Mouse (Mus musculus) fat pad, adult 2 months (tissue): ENCODE results near the gene Pik3r1.

Experiments
- DNase-seq: peaks from one replicate; pipeline ENCODE4 v3.0.0-alpha.2; 2011; ENCODE audit warnings: low read depth, low spot score; ENCODE audit errors: extremely low read depth

The Pik3r1 gene

DNA sequence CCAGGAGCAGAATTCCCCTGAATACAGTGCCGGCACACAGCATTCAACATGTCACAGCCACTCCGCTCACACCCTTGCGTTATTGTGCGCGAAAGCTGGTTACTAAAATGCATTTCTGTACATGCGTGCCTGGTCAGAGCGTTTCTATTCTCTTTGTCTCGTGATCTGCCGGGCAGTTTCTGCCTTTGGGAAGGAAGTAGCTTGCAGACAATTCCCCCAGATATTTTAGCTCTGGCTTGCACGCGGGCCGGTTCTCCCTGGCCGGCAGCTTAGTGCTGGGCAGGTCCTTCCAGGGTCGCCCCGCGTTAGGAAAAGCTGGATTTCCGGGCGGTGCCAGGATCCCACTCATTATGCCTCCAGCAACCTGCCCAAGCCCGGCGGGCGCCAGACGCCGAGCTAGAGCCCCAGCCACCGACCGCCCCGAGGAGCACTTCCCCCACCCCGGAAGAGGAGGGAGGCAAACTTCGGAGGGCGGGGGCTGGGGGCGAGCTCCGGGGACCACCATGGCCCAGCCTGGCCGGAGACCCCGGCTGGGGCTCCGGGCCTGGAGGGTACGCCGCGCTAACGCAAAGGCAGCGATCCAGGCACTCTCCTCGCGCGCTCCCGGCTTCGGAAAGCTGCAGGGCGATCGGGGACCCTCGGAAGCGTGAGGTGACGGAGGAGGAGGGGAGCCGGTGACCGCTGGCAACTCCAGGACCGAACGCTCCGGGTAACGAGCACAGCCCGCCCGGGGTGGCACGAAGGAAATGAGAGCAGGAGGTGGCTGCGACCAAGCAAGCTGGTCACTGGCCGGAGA, 806 bp downstream of the Pik3r1 start:
- no peak for DNase-seq

GRCm38 (mm10) chr13:101766605-101767012, 1.4 kb downstream of the Pik3r1 start:
- DNase-seq, result no peak

- no peak for DNase-seq
Measured at GRCm38 (mm10) chr13:101765976-101766375, 2.0 kb downstream of the Pik3r1 start.

- no peak for DNase-seq
Measured at GRCm38 (mm10) chr13:101764111-101764510, 3.9 kb downstream of the Pik3r1 start.

- no peak for DNase-seq
Measured at GRCm38 (mm10) chr13:101763676-101764075, 4.3 kb downstream of the Pik3r1 start.

GRCm38 (mm10) chr13:101763149-101763548, 4.9 kb downstream of the Pik3r1 start:
- DNase-seq, result no peak

GRCm38 (mm10) chr13:101761617-101762016, 6.4 kb downstream of the Pik3r1 start:
- DNase-seq, result no peak

DNA sequence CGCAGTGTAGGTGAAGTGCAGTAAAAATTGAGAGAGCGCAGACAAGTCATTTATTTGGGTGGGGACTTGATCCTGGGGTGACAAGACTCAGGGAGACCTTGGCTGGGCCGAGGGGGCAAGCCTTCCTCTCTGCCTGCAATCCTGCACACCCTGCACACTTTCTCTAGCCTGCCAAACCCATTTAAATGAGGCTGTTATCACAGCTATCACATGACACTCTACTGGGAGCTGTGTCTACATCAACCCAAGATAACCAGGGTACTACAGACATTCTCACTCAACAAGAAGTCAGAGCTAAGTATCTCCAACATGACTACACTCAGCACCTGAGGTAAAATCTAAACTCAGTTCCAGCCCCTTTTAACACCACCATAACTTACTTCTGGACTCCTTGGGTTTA, 7.1 kb downstream of the Pik3r1 start:
- DNase-seq, result no peak

- no peak for DNase-seq
Measured at GRCm38 (mm10) chr13:101760001-101760687, 7.9 kb downstream of the Pik3r1 start.

DNA sequence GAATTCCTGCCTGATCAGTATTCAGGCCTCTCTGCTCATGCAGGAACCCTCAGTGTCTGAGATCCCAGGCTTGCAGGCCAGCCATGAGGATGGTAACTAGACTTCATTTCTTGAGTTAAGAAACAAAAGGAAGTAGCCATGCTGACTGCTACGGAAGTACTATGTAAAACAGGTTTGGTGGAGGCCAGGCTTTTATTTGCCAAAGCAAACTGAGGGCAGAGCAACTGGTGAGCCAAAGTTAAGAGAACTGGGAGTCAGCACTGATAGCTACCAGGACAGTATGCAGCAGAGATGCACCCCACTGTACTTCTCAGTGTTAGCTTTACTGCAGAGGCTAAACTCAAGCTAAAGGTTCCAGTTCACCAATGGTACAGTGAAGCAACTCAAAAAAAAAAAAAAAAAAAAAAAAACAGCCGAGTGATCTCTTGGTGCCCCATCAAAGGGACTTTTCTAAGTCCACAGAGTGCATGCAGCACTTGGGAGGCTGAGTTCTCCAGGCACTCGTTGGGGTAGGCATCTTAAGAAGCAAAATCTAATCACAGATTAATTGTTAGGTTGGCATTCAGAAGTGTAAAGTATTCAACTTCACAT, 8.6 kb downstream of the Pik3r1 start:
- no peak for DNase-seq

- DNase-seq, result no peak
Measured at GRCm38 (mm10) chr13:101757801-101758422, 10.1 kb downstream of the Pik3r1 start.

GRCm38 (mm10) chr13:101755228-101755627, 12.8 kb downstream of the Pik3r1 start:
- no peak for DNase-seq

GRCm38 (mm10) chr13:101753639-101754038, 14.4 kb downstream of the Pik3r1 start:
- no peak for DNase-seq

- DNase-seq, result no peak
Measured at GRCm38 (mm10) chr13:101751816-101752215, 16.2 kb downstream of the Pik3r1 start.

GRCm38 (mm10) chr13:101746012-101746595, 21.9 kb downstream of the Pik3r1 start:
- DNase-seq, result no peak

- DNase-seq, result no peak
Measured at GRCm38 (mm10) chr13:101744943-101745342, 23.1 kb downstream of the Pik3r1 start.

DNA sequence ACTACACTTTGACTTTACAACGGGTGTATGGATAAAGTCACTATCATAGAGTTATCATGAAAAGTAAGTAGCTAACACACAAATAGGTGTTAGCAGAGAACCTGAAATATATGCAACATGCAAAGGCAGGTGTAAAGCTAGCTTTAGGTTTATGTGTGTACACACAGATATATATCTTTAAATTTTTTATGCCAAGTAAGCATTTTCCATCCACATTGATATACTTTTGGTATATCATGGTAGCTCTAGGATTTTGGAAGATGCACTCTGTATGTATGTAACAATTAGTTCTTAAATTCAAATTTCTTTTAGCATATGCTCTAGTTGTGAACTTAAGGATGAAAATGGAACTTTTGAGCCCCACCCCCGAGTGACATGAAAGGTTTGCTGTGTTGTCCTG, 24.0 kb downstream of the Pik3r1 start:
- no peak for DNase-seq

DNA sequence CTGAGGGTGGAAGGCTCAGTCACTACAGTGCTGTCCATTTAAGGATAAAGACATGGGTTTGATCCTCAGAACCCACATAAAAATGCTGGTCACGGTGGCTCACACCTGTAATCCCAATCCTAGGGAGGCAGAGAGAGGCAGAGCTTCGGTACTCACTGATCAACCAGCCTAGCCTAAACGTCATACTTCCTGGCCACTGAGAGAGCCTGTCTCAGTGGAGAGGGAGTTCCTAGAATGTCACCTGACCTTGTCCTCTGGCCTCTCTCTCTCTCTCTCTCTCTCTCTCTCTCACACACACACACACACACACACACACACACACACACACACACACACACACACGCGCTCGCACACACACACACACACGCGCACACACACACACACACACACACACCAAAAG, 24.8 kb downstream of the Pik3r1 start:
- DNase-seq, result no peak

- no peak for DNase-seq
Measured at GRCm38 (mm10) chr13:101742596-101742995, 25.4 kb downstream of the Pik3r1 start.

DNA sequence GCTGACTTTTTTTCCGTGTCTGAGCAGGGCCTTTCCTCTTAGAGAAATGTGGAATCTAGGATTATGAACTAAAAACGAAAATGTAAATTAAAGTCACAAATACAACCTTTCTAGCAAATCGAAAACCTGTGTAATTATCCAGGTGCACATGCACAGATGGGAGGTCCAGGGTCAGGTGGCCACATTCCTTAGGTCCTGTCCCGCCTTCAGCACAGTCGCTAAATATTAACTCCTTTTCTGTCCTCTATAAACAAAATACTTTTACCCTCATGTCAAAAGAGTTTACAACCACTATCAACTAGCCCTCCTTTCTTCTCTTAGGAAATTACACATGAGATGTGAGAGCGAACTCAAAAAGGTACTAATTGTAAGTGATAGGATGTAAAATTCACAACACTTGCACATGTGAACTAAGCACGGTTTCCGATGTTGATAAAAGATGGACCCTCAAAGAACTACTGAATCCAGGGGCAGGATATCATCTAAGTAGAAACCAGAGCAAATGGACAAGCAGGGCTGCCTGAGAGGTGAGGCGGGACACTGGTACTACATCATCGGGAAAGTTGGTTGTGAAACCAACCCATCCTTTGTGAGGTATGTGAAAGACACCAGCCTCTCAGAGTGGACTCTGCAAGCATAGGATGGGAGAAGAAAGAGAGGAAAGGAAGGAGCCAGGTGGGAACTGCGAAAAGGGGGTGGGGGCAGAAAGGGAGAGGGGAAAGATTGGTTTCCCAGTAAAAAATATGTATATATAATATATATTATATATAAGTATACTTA, 26.3 kb downstream of the Pik3r1 start:
- no peak for DNase-seq
